Mouse (Mus musculus): ENCODE measurements around the gene Psma2. TPM values are rescaled to one million over a fixed set of nuclear protein-coding genes. Genes with fewer than 3 reads are reported as not detected.
A peak's percentile ranks its signal among the peaks of the same experiment; 100 is the strongest.

Gene Psma2
- polyA plus RNA-seq, 1 experiment, result 18.8 TPM

DNA sequence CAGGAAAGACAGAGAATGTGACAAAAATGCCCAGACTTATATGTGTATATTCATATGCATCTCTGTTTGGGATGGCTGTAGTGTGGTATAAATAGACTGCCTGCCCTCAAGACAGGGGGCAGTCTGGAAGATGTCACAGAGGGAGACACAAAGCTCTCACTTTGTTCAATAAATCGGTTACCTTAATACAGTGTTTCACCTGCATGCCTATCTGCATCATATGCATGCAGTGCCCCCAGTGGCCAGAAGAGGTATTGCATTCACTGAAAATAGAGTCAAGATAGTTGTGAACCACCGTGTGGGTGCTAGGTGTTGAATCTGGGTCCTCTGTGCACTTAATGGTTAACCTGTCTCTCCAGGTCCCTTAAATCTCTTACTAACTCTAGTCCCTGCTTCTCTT, 5.7 kb downstream of the Psma2 start:
- WGBS, result 12% methylated on average over 2 of the region's 2 CpGs
- H3K4me1 ChIP-seq (ENCODE audit: control insufficient read depth, insufficient read depth, insufficient read length), result no peaks in the 10 kb centered on the region
- no peak overlapping the region for H3K4me3 ChIP-seq (ENCODE audit: extremely low read depth, insufficient read depth, insufficient read length)
- H3K27me3 ChIP-seq (ENCODE audit: control insufficient read depth, insufficient read depth, low read length), result no peaks in the 10 kb centered on the region
- no peak overlapping the region for H3K27ac ChIP-seq (ENCODE audit: insufficient read depth, low read length)
- peak; percentile 53; the same call in 1 of the 2 replicates for TF ChIP-seq CTCF (IDR thresholded peaks at IDR 0.05; ENCODE audit: extremely low read depth, insufficient read depth, insufficient read length, insufficient replicate concordance)
- TF ChIP-seq POLR2A (IDR thresholded peaks at IDR 0.05; ENCODE audit: low read depth, low read length), result no peak
- peaks cover 34% of the 10 kb centered on the region for H3K36me3 ChIP-seq (ENCODE audit: control insufficient read depth, insufficient read depth, low read length)
- DNase-seq (ENCODE audit: low read depth in 1 of 2, low spot score in 2 of 2), result peak; percentile 29 to 76

DNA sequence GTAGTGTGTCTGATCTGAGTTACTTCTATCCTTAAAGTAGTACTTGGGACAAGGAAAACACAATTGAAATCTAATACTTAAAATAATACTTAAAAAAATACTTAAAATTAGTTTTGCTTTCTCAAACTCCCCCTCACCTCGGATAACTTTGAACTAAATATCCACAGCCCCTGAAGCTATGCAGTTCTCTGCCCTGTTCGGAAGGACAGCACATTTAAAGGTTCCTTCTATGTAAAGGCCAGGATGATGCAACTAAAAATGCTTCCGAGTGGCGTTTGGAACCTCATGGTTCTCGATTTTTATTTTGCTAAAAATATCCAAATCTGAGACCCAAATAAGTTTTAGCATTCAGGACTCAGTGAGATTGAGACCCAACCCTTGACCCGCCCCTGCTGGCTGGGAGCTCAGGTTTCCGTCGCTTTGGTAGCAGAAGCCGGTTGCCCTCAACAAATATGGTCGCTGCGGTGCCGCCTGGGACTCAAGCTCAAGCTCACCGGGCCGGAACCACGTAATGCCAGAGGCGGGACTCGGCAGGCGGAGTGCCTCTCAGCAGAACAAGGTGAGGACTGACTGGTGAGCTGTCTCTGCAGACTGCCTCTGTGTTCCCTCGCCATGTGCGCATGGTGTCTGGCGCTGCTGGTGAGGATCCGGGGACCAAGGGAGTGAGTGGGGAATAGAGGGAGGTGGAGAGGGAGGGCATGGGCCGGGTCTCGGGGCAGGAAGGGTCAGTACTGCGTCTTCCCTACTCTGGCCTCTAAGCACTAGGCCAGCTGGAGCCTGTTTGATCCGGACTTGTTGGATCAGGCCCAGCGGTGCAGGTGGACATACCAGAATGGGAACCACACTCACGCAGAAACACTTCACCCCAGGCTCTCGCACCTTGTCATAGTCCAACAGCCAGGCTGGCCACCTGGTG, 16.9 kb downstream of the Psma2 start, which contains the start of gene AW209491:
TSS of gene AW209491 (plus strand) at position 429 of the 916 bp plus-strand sequence.
- peaks cover 3% of the 10 kb centered on the region; the same call in 1 of the 2 replicates for H3K4me1 ChIP-seq (ENCODE audit: control insufficient read depth, insufficient read depth, insufficient read length)
- no peaks in the 10 kb centered on the region for H3K27me3 ChIP-seq (ENCODE audit: control insufficient read depth, insufficient read depth, low read length)
- TF ChIP-seq CTCF (IDR thresholded peaks at IDR 0.05; ENCODE audit: extremely low read depth, insufficient read depth, insufficient read length, insufficient replicate concordance) (no peak), POLR2A (IDR thresholded peaks at IDR 0.05; ENCODE audit: low read depth, low read length) (0 out of 2 replicates have a peak, but pooled peaks have one; percentile 32)
- H3K4me3 ChIP-seq (ENCODE audit: extremely low read depth, insufficient read depth, insufficient read length), result peak within 1 kb of the TSS; percentile 74
- H3K36me3 ChIP-seq (ENCODE audit: control insufficient read depth, insufficient read depth, low read length), result peaks cover 15% of the 10 kb centered on the region
- 1% methylated on average over 29 of the region's 29 CpGs for WGBS
- peak; percentile 79 to 93 for DNase-seq (ENCODE audit: low read depth in 1 of 2, low spot score in 2 of 2)
- no peak within 1 kb of the TSS for H3K27ac ChIP-seq (ENCODE audit: insufficient read depth, low read length)

DNA sequence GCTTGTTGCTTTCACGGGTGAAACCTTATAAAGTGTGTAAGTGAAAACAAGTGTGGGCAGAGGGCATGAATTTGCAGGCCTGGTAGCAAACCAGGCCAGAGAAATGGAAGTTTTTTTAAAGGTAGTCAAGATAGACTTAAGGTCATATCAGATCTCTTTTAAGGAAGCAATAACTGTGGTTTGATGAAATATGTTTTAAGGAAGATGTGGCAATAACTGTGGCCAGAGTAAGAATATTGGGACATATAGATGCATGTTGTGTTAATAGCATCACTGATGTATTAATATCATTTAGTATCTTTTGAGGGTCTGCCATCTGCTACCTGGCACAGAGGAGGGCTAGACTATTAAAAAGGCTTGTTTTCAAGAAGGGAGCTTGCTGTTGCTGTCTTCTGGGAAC, 27.0 kb downstream of the Psma2 start:
- no peak overlapping the region for H3K27ac ChIP-seq (ENCODE audit: insufficient read depth, low read length)
- H3K4me1 ChIP-seq (ENCODE audit: control insufficient read depth, insufficient read depth, insufficient read length), result no peaks in the 10 kb centered on the region
- no peaks in the 10 kb centered on the region for H3K27me3 ChIP-seq (ENCODE audit: control insufficient read depth, insufficient read depth, low read length)
- TF ChIP-seq POLR2A (IDR thresholded peaks at IDR 0.05; ENCODE audit: low read depth, low read length) (no peak), CTCF (IDR thresholded peaks at IDR 0.05; ENCODE audit: extremely low read depth, insufficient read depth, insufficient read length, insufficient replicate concordance) (no peak)
- no peak for DNase-seq (ENCODE audit: low read depth in 1 of 2, low spot score in 2 of 2)
- 62% methylated on average over 1 of the region's 1 CpGs for WGBS
- H3K36me3 ChIP-seq (ENCODE audit: control insufficient read depth, insufficient read depth, low read length), result peaks cover 11% of the 10 kb centered on the region
- no peak overlapping the region for H3K4me3 ChIP-seq (ENCODE audit: extremely low read depth, insufficient read depth, insufficient read length)

DNA sequence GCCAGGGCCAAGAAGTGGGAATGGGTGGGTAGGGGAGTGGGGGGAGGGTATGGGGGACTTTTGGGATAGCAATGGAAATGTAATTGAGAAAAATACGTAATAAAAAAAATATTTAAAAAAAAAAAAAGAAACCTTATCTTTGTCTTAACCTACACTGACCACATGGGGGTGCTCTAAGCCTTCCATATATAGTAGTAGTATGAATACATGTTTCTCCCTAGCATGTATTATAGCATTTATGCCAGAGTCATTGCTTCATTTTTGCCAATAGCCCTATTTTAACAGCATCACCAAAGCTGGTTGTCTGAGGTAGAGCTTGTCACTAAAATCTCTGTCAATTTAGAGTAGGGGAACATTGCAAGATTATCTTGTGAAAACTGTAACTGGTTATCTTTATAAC, 36.3 kb downstream of the Psma2 start:
- no peaks in the 10 kb centered on the region for H3K4me1 ChIP-seq (ENCODE audit: control insufficient read depth, insufficient read depth, insufficient read length)
- H3K27me3 ChIP-seq (ENCODE audit: control insufficient read depth, insufficient read depth, low read length), result no peaks in the 10 kb centered on the region

DNA sequence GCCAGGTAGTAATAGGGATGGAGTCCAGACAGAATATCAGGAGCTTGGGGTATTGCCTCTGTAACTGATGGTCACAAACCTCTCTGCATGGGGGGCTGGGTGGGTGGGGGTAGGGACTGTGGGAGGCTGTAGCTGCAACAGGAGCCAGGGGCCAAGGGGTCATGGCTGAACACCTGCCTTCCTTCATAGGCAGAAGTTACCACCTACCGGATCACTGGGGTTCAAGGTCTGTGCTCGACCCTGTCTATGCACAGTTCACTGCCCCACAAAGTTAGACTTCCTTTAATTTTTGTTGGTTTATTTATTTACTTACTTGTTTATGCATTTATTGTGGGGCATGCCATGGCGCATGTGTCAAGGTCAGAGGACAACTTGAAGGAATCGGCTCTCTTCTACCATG, 54.1 kb downstream of the Psma2 start:
- no peak overlapping the region for H3K27ac ChIP-seq (ENCODE audit: insufficient read depth, low read length)
- no peaks in the 10 kb centered on the region for H3K4me1 ChIP-seq (ENCODE audit: control insufficient read depth, insufficient read depth, insufficient read length)
- no peaks in the 10 kb centered on the region for H3K27me3 ChIP-seq (ENCODE audit: control insufficient read depth, insufficient read depth, low read length)
- H3K4me3 ChIP-seq (ENCODE audit: extremely low read depth, insufficient read depth, insufficient read length), result no peak overlapping the region
- TF ChIP-seq CTCF (IDR thresholded peaks at IDR 0.05; ENCODE audit: extremely low read depth, insufficient read depth, insufficient read length, insufficient replicate concordance), result no peak
- 82% methylated on average over 4 of the region's 4 CpGs for WGBS
- DNase-seq (ENCODE audit: low read depth in 1 of 2, low spot score in 2 of 2), result no peak
- H3K36me3 ChIP-seq (ENCODE audit: control insufficient read depth, insufficient read depth, low read length), result no peaks in the 10 kb centered on the region

More for the DNA sequence above, 36.3 kb downstream of the Psma2 start:
- no peaks in the 10 kb centered on the region for H3K36me3 ChIP-seq (ENCODE audit: control insufficient read depth, insufficient read depth, low read length)
- no peak overlapping the region for H3K4me3 ChIP-seq (ENCODE audit: extremely low read depth, insufficient read depth, insufficient read length)
- DNase-seq (ENCODE audit: low read depth in 1 of 2, low spot score in 2 of 2), result no peak
- TF ChIP-seq CTCF (IDR thresholded peaks at IDR 0.05; ENCODE audit: extremely low read depth, insufficient read depth, insufficient read length, insufficient replicate concordance) (no peak), POLR2A (IDR thresholded peaks at IDR 0.05; ENCODE audit: low read depth, low read length) (no peak)
- WGBS, result 21% methylated on average over 1 of the region's 1 CpGs
- no peak overlapping the region for H3K27ac ChIP-seq (ENCODE audit: insufficient read depth, low read length)

DNA sequence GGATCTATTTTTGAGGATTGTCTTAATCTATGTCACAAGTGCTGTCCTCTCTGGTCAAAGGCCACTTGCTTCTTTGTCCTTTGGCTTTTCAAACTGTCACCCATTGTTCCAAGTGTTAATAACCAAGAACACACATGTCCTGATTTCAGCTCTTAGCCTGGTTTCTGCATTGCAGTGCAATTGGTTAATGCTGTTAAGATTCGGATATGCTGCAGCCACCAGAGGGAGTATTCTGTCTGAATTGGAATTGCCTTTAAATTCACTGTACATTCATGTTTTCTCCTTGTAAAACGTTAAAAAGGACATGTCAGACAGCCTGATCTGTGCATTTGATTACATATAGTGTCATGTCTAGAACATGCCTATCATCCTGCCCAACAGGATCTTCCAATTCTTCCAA, 57.3 kb downstream of the Psma2 start:
- Histone ChIP-seq H3K4me1 (ENCODE audit: control insufficient read depth, insufficient read depth, insufficient read length) (no peaks in the 10 kb centered on the region), H3K27me3 (ENCODE audit: control insufficient read depth, insufficient read depth, low read length) (no peaks in the 10 kb centered on the region), H3K27ac (ENCODE audit: insufficient read depth, low read length) (no peak overlapping the region), H3K36me3 (ENCODE audit: control insufficient read depth, insufficient read depth, low read length) (no peaks in the 10 kb centered on the region), H3K4me3 (ENCODE audit: extremely low read depth, insufficient read depth, insufficient read length) (no peak overlapping the region)
- TF ChIP-seq CTCF (IDR thresholded peaks at IDR 0.05; ENCODE audit: extremely low read depth, insufficient read depth, insufficient read length, insufficient replicate concordance) (no peak), POLR2A (IDR thresholded peaks at IDR 0.05; ENCODE audit: low read depth, low read length) (no peak)
- DNase-seq (ENCODE audit: low read depth in 1 of 2, low spot score in 2 of 2), result no peak
- WGBS, result 22% methylated on average over 2 of the region's 2 CpGs

DNA sequence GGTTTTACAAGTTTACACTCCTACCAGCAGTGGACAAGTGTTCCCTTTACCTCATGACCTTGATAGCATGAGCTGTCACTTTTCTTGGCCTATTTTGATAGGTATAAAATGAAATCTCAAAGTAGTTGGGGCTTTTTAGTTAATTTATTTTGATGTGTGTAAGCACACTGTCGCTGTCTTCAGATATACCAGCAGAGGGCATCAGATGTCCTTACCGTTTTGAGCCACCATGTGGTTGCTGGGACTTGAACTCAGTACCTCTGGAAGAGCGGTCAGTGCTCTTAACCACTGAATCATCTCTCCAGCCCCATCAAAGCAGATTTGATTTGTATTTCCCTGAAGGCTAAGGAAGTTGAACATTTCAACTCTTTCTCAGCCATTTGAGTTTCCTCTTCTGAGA, 75.9 kb downstream of the Psma2 start:
- no peak for TF ChIP-seq CTCF (IDR thresholded peaks at IDR 0.05; ENCODE audit: extremely low read depth, insufficient read depth, insufficient read length, insufficient replicate concordance)
- no peak for TF ChIP-seq POLR2A (IDR thresholded peaks at IDR 0.05; ENCODE audit: low read depth, low read length)
- WGBS, result 66% methylated on average over 3 of the region's 3 CpGs
- H3K27ac ChIP-seq (ENCODE audit: insufficient read depth, low read length), result no peak overlapping the region
- no peaks in the 10 kb centered on the region for H3K27me3 ChIP-seq (ENCODE audit: control insufficient read depth, insufficient read depth, low read length)
- H3K36me3 ChIP-seq (ENCODE audit: control insufficient read depth, insufficient read depth, low read length), result no peaks in the 10 kb centered on the region
- H3K4me1 ChIP-seq (ENCODE audit: control insufficient read depth, insufficient read depth, insufficient read length), result no peaks in the 10 kb centered on the region
- no peak overlapping the region for H3K4me3 ChIP-seq (ENCODE audit: extremely low read depth, insufficient read depth, insufficient read length)
- no peak for DNase-seq (ENCODE audit: low read depth in 1 of 2, low spot score in 2 of 2)
